Comparison of ENCODE assay signal across 11 mouse cellular contexts in the genomic region with DNA sequence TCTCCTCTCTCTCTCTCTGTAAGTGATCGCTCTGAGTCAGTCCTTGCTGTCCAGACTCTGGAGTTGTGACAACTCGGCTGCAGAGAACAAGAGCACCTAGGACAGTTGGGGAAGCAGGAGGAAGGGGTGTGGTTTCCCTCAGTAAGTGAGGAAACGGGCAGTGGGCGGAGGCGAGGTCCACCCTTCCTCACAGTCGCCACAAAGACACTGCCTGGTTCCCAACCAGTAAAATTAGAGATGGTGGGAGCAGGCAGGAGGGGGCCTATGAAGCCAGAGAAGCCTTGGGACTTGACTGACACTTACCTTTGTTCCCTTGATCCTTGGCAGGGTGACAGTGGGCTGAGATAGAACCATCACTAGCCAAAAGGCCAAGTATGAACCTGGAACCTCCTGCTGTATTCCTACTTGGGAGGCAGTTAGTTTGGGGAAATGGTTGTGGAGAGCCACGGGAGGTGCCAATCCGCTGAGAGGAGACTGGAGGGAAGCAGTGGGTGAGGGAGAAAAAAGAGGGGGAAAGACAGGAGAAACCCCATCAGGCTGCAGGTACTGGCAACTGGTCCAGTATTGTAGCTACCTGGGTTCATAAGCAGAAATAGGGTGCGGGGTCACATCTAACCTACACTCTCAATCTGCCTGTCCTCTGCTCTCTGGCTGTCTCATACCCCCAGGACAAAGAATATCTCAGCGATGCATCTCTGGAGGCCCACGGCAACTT. TPM values are rescaled to one million over a fixed set of nuclear protein-coding genes. Genes with fewer than 3 reads are reported as not detected.
DNase-seq lines count a peak whose midpoint lies in the region; ATAC-seq lines count a peak whose summit lies in the region.
"Had no signal": no experiment of that assay in that cellular context is flagged by ENCODE, and none has a peak within 500 bp of the region (broad histone marks: within the 10 kb centered on the region; RNA-seq: fewer than 3 reads in every experiment).

No protein-coding gene starts in this region.

- DNase-seq in cerebellum, adult 11 months = peak; percentile 34
- DNase-seq in MEL-GATA-1-ER (ENCODE audit: extremely low read depth, low read depth) = peak; percentile 36
- DNase-seq in spleen, adult 18-20 months = no peak
- no peak for DNase-seq in spleen, postnatal 36 days (ENCODE audit: low spot score in 2 of 2)
- DNase-seq in liver, embryonic 11.5 days (ENCODE audit: low spot score) = no peak
- DNase-seq: thymus, postnatal 14 days had no signal

- ATAC-seq in cerebellum, adult (ENCODE audit: insufficient number of reproducible peaks, low FRiP score, low TSS enrichment) = no peak
- no peak for ATAC-seq in heart, embryonic 12.5 days (ENCODE audit: insufficient number of reproducible peaks, low FRiP score)
- ATAC-seq in limb, embryonic 13.5 days (ENCODE audit: low FRiP score, low read depth) = no peak
- ATAC-seq in liver, embryonic 11.5 days (replicated peaks; ENCODE audit: low FRiP score) = no peak

- H3K4me2 ChIP-seq in heart, embryonic 12.5 days = peak overlapping the region; percentile 50
- H3K4me2 ChIP-seq in limb, embryonic 13.5 days (replicated peaks) = no peak overlapping the region
- H3K4me2 ChIP-seq in liver, embryonic 11.5 days = no peak overlapping the region
- H3K4me2 ChIP-seq: neural tube, embryonic 12.5 days had no signal

- H3K27me3 ChIP-seq in heart, embryonic 12.5 days (replicated peaks) = no peaks in the 10 kb centered on the region
- H3K27me3 ChIP-seq in limb, embryonic 13.5 days = no peaks in the 10 kb centered on the region
- peaks cover 4% of the 10 kb centered on the region; the same call in 1 of the 2 replicates for H3K27me3 ChIP-seq in liver, embryonic 11.5 days (replicated peaks; ENCODE audit: control insufficient read depth, insufficient read depth, low read length)
- H3K27me3 ChIP-seq: neural tube, embryonic 12.5 days had no signal

- H3K27ac ChIP-seq in heart, embryonic 12.5 days (ENCODE audit: poor library complexity, severe bottlenecking) = peak overlapping the region; percentile 30; the same call in 1 of the 2 replicates
- no peak overlapping the region for H3K27ac ChIP-seq in limb, embryonic 13.5 days
- H3K27ac ChIP-seq in liver, embryonic 11.5 days (ENCODE audit: low read depth, low read length) = no peak overlapping the region
- H3K27ac ChIP-seq: neural tube, embryonic 12.5 days had no signal

- H3K36me3 ChIP-seq in heart, embryonic 12.5 days = peaks cover 6% of the 10 kb centered on the region; the same call in 1 of the 2 replicates
- H3K36me3 ChIP-seq in limb, embryonic 13.5 days = peaks cover 16% of the 10 kb centered on the region
- H3K36me3 ChIP-seq in liver, embryonic 11.5 days (ENCODE audit: control insufficient read depth, insufficient read depth, low read length) = no peaks in the 10 kb centered on the region

- peak overlapping the region; percentile 40 for H3K9ac ChIP-seq in heart, embryonic 12.5 days
- 0 out of 2 replicates have a peak overlapping the region, but pooled peaks have one; percentile 8 for H3K9ac ChIP-seq in limb, embryonic 13.5 days
- H3K9ac ChIP-seq in liver, embryonic 11.5 days (ENCODE audit: low read depth, low read length) = no peak overlapping the region
- H3K9ac ChIP-seq: neural tube, embryonic 12.5 days had no signal

- no peak overlapping the region for H3K4me3 ChIP-seq in heart, embryonic 12.5 days
- H3K4me3 ChIP-seq in limb, embryonic 13.5 days = no peak overlapping the region
- no peak overlapping the region for H3K4me3 ChIP-seq in liver, embryonic 11.5 days (ENCODE audit: low read depth, low read length)
- H3K4me3 ChIP-seq: neural tube, embryonic 12.5 days had no signal

- WGBS in heart, embryonic 12.5 days = 39% methylated on average over 11 of the region's 11 CpGs
- 36% methylated on average over 11 of the region's 11 CpGs for WGBS in limb, embryonic 13.5 days
- WGBS in liver, embryonic 11.5 days = 31% methylated on average over 11 of the region's 11 CpGs

- H3K4me1 ChIP-seq in heart, embryonic 12.5 days (replicated peaks) = peaks cover 71% of the 10 kb centered on the region
- H3K4me1 ChIP-seq in limb, embryonic 13.5 days = peaks cover 35% of the 10 kb centered on the region
- H3K4me1 ChIP-seq in liver, embryonic 11.5 days (replicated peaks; ENCODE audit: control insufficient read depth, insufficient read depth, low read length) = 0 out of 2 replicates have a peak, but pooled peaks cover 4% of the 10 kb centered on the region

- no peaks in the 10 kb centered on the region for H3K9me3 ChIP-seq in heart, embryonic 12.5 days (replicated peaks)
- H3K9me3 ChIP-seq in limb, embryonic 13.5 days = no peaks in the 10 kb centered on the region
- no peaks in the 10 kb centered on the region for H3K9me3 ChIP-seq in liver, embryonic 11.5 days (ENCODE audit: control insufficient read depth, low read length)
- H3K9me3 ChIP-seq: neural tube, embryonic 12.5 days had no signal

RNA-seq across cellular contexts. Expression of gene Adam11, which starts 19.2 kb away (rescaled TPM):
- 9.1 and 10.0 TPM in 2 replicates for polyA plus RNA-seq in heart, embryonic 12.5 days (2016; fragmentation: Nextera tagmentation; extraction: Ambion mirVana)
- polyA plus RNA-seq in limb, embryonic 13.5 days (2015; fragmentation: Nextera tagmentation; extraction: Ambion mirVana) = 14.7 and 15.8 TPM in 2 replicates
- polyA plus RNA-seq in liver, embryonic 11.5 days (2014; fragmentation: Nextera tagmentation; extraction: Ambion mirVana) = 1.4 and 2.0 TPM in 2 replicates

RNA-seq across cellular contexts. Expression of gene Gjc1, which starts 39.1 kb away (rescaled TPM):
- 69.9 and 72.1 TPM in 2 replicates for polyA plus RNA-seq in heart, embryonic 12.5 days (2016; fragmentation: Nextera tagmentation; extraction: Ambion mirVana)
- polyA plus RNA-seq in limb, embryonic 13.5 days (2015; fragmentation: Nextera tagmentation; extraction: Ambion mirVana) = 75.6 and 78.1 TPM in 2 replicates
- 20.8 and 21.7 TPM in 2 replicates for polyA plus RNA-seq in liver, embryonic 11.5 days (2014; fragmentation: Nextera tagmentation; extraction: Ambion mirVana)

RNA-seq across cellular contexts. Expression of gene Higd1b, which starts 55.2 kb away (rescaled TPM):
- polyA plus RNA-seq in heart, embryonic 12.5 days (2016; fragmentation: Nextera tagmentation; extraction: Ambion mirVana) = not detected in 2 replicates
- polyA plus RNA-seq in limb, embryonic 13.5 days (2015; fragmentation: Nextera tagmentation; extraction: Ambion mirVana) = not detected in 2 replicates
- not detected in 2 replicates for polyA plus RNA-seq in liver, embryonic 11.5 days (2014; fragmentation: Nextera tagmentation; extraction: Ambion mirVana)
- polyA plus RNA-seq: C2C12; neural tube, embryonic 12.5 days had no signal

Comparison
In these comparisons a context has a peak if more than half of its experiments do, and no peak if none do; other contexts are left out.
1. DNase-seq: peak in cerebellum, adult 11 months (single experiment) and MEL-GATA-1-ER (single experiment); none in spleen, adult 18-20 months (0 of 2), spleen, postnatal 36 days (0 of 2) and liver, embryonic 11.5 days (single experiment).